Mouse (Mus musculus): ENCODE results near the gene Caln1.

DNA sequence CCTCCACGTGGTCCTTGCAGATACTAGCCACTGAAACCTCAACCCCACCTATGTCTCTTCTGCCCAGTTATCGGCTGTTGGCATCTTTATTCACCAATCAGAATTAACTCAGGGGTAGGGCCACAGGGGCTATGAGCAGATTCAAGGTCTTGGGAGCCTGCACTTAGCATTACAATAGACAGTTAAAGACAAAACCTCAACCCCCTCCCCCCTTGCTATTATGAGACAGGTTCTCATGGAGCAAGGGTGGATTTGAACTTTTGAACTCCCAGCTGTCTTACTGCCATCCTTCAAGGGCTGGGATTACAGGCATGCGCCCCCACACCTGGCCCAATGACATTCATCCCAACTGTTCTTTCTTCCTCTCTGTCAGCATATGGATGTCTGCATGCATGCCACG, 6.1 kb upstream of the Caln1 start:
- TF ChIP-seq POLR2A (IDR thresholded peaks at IDR 0.05; ENCODE audit: low read depth, low read length) (no peak), CTCF (IDR thresholded peaks at IDR 0.05; ENCODE audit: extremely low read depth, insufficient read length, insufficient replicate concordance, low read depth, low read length) (no peak)
